Mouse (Mus musculus) kidney, postnatal 4 days (tissue): ENCODE results near the gene Sdccag8.

Source experiments
- DNase-seq, 2 experiments: peaks; one replicate each; pipeline ENCODE4 v3.0.0; 2021; ENCODE audit warnings: mixed read lengths in 2 of 2

Gene Sdccag8

DNA sequence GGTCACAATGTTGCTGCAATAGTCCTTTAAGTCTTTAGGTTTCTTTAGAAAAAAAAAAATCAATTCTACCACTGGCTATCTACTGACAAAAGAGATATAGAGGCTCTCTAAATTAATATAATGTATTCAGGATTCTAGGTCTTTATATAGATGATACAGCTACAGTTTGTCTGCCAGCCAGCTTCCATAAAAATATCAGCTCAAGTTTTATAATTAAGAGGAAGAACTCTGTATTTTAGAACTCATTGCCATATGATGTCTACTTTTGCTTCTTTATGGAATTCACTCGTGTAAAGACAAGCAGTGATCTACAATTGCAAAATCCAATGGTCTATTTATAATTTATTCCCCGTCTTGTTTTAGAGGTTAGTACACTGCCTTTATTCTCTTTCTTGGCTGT, 254.7 kb downstream of the Sdccag8 start:
- DNase-seq, result no peak
